Comparison of ENCODE assay signal across 19 mouse cellular contexts in genomic region chr1:73038532-73038931, GRCm38 (mm10). TPM values are rescaled to one million over a fixed set of nuclear protein-coding genes. Genes with fewer than 3 reads are reported as not detected.
DNase-seq lines count a peak whose midpoint lies in the region; ATAC-seq lines count a peak whose summit lies in the region.
"Had no signal": no experiment of that assay in that cellular context is flagged by ENCODE, and none has a peak within 500 bp of the region (broad histone marks: within the 10 kb centered on the region; RNA-seq: fewer than 3 reads in every experiment).

No protein-coding gene starts in this region.

- no peak for DNase-seq in heart, postnatal 4 days
- peak; percentile 32 to 47 for DNase-seq in spleen, postnatal 36 days (ENCODE audit: low spot score in 2 of 2)
- no peak for DNase-seq in spleen, adult 18-20 months
- DNase-seq in liver (peak; percentile 90), adipocyte (ENCODE audit: low spot score) (no peak)
- DNase-seq in thymus, postnatal 36 days, result no peak
- DNase-seq: forebrain, postnatal 0 days; gastrocnemius, postnatal 14 days; kidney, adult 9 months; lung, postnatal 10 days; thymus, postnatal 14 days had no signal

- H3K27me3 ChIP-seq in heart, embryonic 15.5 days, result no peaks in the 10 kb centered on the region
- H3K27me3 ChIP-seq: embryonic facial prominence, embryonic 15.5 days; midbrain, embryonic 13.5 days had no signal

- no peaks in the 10 kb centered on the region for H3K36me3 ChIP-seq in heart, embryonic 15.5 days
- H3K36me3 ChIP-seq: embryonic facial prominence, embryonic 15.5 days; midbrain, embryonic 13.5 days had no signal

- no peaks in the 10 kb centered on the region for H3K9me3 ChIP-seq in heart, embryonic 15.5 days (replicated peaks)
- H3K9me3 ChIP-seq: embryonic facial prominence, embryonic 15.5 days; midbrain, embryonic 13.5 days had no signal

- WGBS in heart, embryonic 15.5 days, result 43% methylated on average over 3 of the region's 3 CpGs

- H3K4me1 ChIP-seq in heart, embryonic 15.5 days (replicated peaks), result peaks cover 17% of the 10 kb centered on the region

- H3K4me2 ChIP-seq in heart, embryonic 15.5 days, result no peak overlapping the region
- H3K4me2 ChIP-seq: embryonic facial prominence, embryonic 15.5 days; hindbrain, embryonic 14.5 days; midbrain, embryonic 13.5 days had no signal

- H3K27ac ChIP-seq in heart, embryonic 15.5 days, result no peak overlapping the region
- H3K27ac ChIP-seq: embryonic facial prominence, embryonic 15.5 days; hindbrain, embryonic 14.5 days; midbrain, embryonic 13.5 days had no signal

- no peak overlapping the region for H3K4me3 ChIP-seq in heart, embryonic 15.5 days
- H3K4me3 ChIP-seq: embryonic facial prominence, embryonic 15.5 days; midbrain, embryonic 13.5 days had no signal

- H3K9ac ChIP-seq in heart, embryonic 15.5 days, result no peak overlapping the region
- H3K9ac ChIP-seq: embryonic facial prominence, embryonic 15.5 days; forebrain, postnatal 0 days; hindbrain, embryonic 14.5 days; midbrain, embryonic 13.5 days had no signal

- 0 out of 2 replicates have a peak, but pooled peaks have one; percentile 37 for ATAC-seq in heart, embryonic 15.5 days (replicated peaks; ENCODE audit: insufficient number of reproducible peaks, insufficient read depth, low FRiP score, low read depth)
- ATAC-seq: CD4-positive, CD25-positive, alpha-beta regulatory T cell, adult 4 months; forebrain, postnatal 0 days; midbrain, embryonic 13.5 days had no signal

RNA-seq across cellular contexts. Expression of gene Tnp1, which starts 22.8 kb away (rescaled TPM):
- not detected in 2 replicates for polyA plus RNA-seq in heart, embryonic 15.5 days (2015; fragmentation: Nextera tagmentation; extraction: Ambion mirVana)
- not detected for total RNA-seq in heart, postnatal 4 days (2021)
- total RNA-seq: common myeloid progenitor, adult 5-6 weeks; forebrain, postnatal 0 days; gastrocnemius, postnatal 14 days; layer of hippocampus, adult 8-10 months had no signal
- polyA plus RNA-seq: CD4-positive, CD25-positive, alpha-beta regulatory T cell, adult 4 months; embryonic facial prominence, embryonic 15.5 days; forebrain, postnatal 0 days; hindbrain, embryonic 14.5 days; midbrain, embryonic 13.5 days; spleen, adult 2 months had no signal

Comparison
In these comparisons a context has a peak if more than half of its experiments do, and no peak if none do; other contexts are left out.
1. DNase-seq: peak in spleen, postnatal 36 days (2 of 2) and liver (single experiment); none in heart, postnatal 4 days (single experiment), spleen, adult 18-20 months (0 of 2), thymus, postnatal 36 days (0 of 2) and adipocyte (single experiment).